Comparison of ENCODE assay signal across 15 mouse cellular contexts in the genomic region with DNA sequence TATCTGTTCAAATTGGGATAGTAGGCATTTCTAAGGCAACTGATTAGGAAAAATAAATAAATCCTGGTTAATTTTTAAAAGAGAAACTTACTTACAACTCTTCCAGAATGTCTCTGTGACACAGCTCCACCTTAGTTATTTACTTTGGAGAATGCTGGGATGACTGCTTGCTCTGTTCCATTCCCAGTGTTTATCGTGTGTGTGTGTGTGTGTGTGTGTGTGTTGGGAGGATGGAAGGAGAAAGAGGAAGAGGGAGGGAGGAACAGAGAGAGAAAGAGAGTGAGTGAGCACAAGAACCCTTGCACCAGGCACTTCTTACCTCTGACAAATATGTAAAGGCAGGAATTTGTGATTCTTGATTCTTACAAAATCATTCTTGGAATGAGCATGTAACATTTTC.
DNase-seq lines count a peak whose midpoint lies in the region; ATAC-seq and TF ChIP-seq lines count a peak whose summit lies in the region.
"Had no signal": no experiment of that assay in that cellular context is flagged by ENCODE, and none has a peak within 500 bp of the region (broad histone marks: within the 10 kb centered on the region; RNA-seq: fewer than 3 reads in every experiment).

No protein-coding gene starts in this region.

- H3K9me3 ChIP-seq in kidney, postnatal 0 days (replicated peaks; ENCODE audit: low read length), result no peaks in the 10 kb centered on the region
- no peaks in the 10 kb centered on the region for H3K9me3 ChIP-seq in CH12.LX (replicated peaks; ENCODE audit: low read length)
- no peaks in the 10 kb centered on the region for H3K9me3 ChIP-seq in forebrain, embryonic 15.5 days
- H3K9me3 ChIP-seq: heart, embryonic 13.5 days had no signal

- dilution Hi-C loops in CH12.LX (cut with MboI; ENCODE audit: extremely low pct_ligation_motif_present, extremely low pct_unique_long_range_greater_than_20kb, low sequenced_read_pairs), result no loop called here

- DNase-seq in kidney, postnatal 0 days (ENCODE audit: low spot score), result no peak
- DNase-seq in kidney, adult 9 months, result no peak
- no peak for DNase-seq in CH12.LX (ENCODE audit: extremely low read depth)
- peak; percentile 30 for DNase-seq in adipocyte (ENCODE audit: low spot score)
- DNase-seq in large intestine, adult 2 months (ENCODE audit: low read depth, low spot score), result peak; percentile 27
- DNase-seq in lung, adult 18-20 months, result no peak
- DNase-seq: cerebellum, adult 9-11 months; gastrocnemius, postnatal 36 days; heart, postnatal 4 days; lung, embryonic 14.5 days; right cerebral cortex, adult 18-20 months had no signal

- 13% methylated on average over 1 of the region's 1 CpGs for WGBS in kidney, postnatal 0 days
- 11% methylated on average over 1 of the region's 1 CpGs for WGBS in large intestine, adult 2 months
- WGBS in forebrain, embryonic 15.5 days, result 72% methylated on average over 1 of the region's 1 CpGs

- H3K4me1 ChIP-seq in kidney, postnatal 0 days (replicated peaks; ENCODE audit: insufficient read depth, low read length), result peaks cover 10% of the 10 kb centered on the region; the same call in 1 of the 2 replicates
- H3K4me1 ChIP-seq in CH12.LX (ENCODE audit: control insufficient read depth in 1 of 2, insufficient read depth in 2 of 2), result no peaks in the 10 kb centered on the region; a peak in 1 of 4 replicates
- H3K4me1 ChIP-seq in forebrain, embryonic 15.5 days, result no peaks in the 10 kb centered on the region

- no peak for TF ChIP-seq RAD21 in CH12.LX (IDR thresholded peaks at IDR 0.05; ENCODE audit: low read depth, low read length)

- TF ChIP-seq EP300 in CH12.LX (IDR thresholded peaks at IDR 0.05; ENCODE audit: low read length), result no peak

- H3K79me2 ChIP-seq in CH12.LX (replicated peaks; ENCODE audit: control insufficient read depth, extremely low read depth, insufficient read depth, poor library complexity, severe bottlenecking), result no peaks in the 10 kb centered on the region; the same call in 1 of the 2 replicates

- no peak for TF ChIP-seq POLR2A in CH12.LX (IDR thresholded peaks at IDR 0.05; ENCODE audit: low read depth, low read length)

- in situ Hi-C loops in CH12.LX (cut with MboI; ENCODE audit: low pct_ligation_motif_present, low pct_unique_long_range_greater_than_20kb, low sequenced_read_pairs), result no loop called here

- peak overlapping the region; percentile 47 for H3K4me2 ChIP-seq in kidney, postnatal 0 days (ENCODE audit: low read length)
- peak overlapping the region; percentile 93 for H3K4me2 ChIP-seq in CH12.LX (ENCODE audit: insufficient read depth, low read depth, poor library complexity, severe bottlenecking)
- H3K4me2 ChIP-seq in forebrain, embryonic 15.5 days (replicated peaks), result no peak overlapping the region
- H3K4me2 ChIP-seq: heart, embryonic 13.5 days; lung, embryonic 14.5 days had no signal

- H3K4me3 ChIP-seq in kidney, postnatal 0 days (replicated peaks; ENCODE audit: low read depth, low read length), result no peak overlapping the region
- H3K4me3 ChIP-seq in CH12.LX (replicated peaks in 1 of 3; ENCODE audit: low read depth in 2 of 3, low read length in 2 of 3, poor library complexity in 1 of 3), result peak overlapping the region in 2 of 3 experiments; percentile 24 to 34
- H3K4me3 ChIP-seq in forebrain, embryonic 15.5 days, result no peak overlapping the region
- H3K4me3 ChIP-seq: heart, embryonic 13.5 days had no signal

- TF ChIP-seq CTCF in kidney, postnatal 0 days (IDR thresholded peaks at IDR 0.05; ENCODE audit: low read depth), result no peak
- no peak for TF ChIP-seq CTCF in CH12.LX (conservative IDR thresholded peaks at IDR 0.05 in 1 of 2, IDR thresholded peaks at IDR 0.05 in 1 of 2; ENCODE audit: low read depth in 2 of 2, low read length in 2 of 2)

- H3K9ac ChIP-seq in kidney, postnatal 0 days (ENCODE audit: low read depth, low read length), result no peak overlapping the region
- H3K9ac ChIP-seq in CH12.LX (ENCODE audit: insufficient read depth, low read depth), result peak overlapping the region; percentile 34; the same call in 1 of the 2 replicates
- H3K9ac ChIP-seq in forebrain, embryonic 15.5 days (replicated peaks), result no peak overlapping the region
- H3K9ac ChIP-seq: heart, embryonic 13.5 days; lung, embryonic 14.5 days had no signal

- H3K36me3 ChIP-seq in kidney, postnatal 0 days (ENCODE audit: insufficient read depth, low read length), result no peaks in the 10 kb centered on the region
- no peaks in the 10 kb centered on the region for H3K36me3 ChIP-seq in CH12.LX (replicated peaks in 1 of 2; ENCODE audit: control insufficient read depth in 1 of 2, insufficient read depth in 1 of 2, low read length in 1 of 2)
- H3K36me3 ChIP-seq in forebrain, embryonic 15.5 days, result no peaks in the 10 kb centered on the region
- H3K36me3 ChIP-seq: heart, embryonic 13.5 days had no signal

- no peaks in the 10 kb centered on the region for H3K27me3 ChIP-seq in kidney, postnatal 0 days (ENCODE audit: insufficient read depth, low read length)
- H3K27me3 ChIP-seq in CH12.LX (replicated peaks), result no peaks in the 10 kb centered on the region
- H3K27me3 ChIP-seq in forebrain, embryonic 15.5 days, result no peaks in the 10 kb centered on the region
- H3K27me3 ChIP-seq: heart, embryonic 13.5 days had no signal

- ATAC-seq in kidney, postnatal 0 days (replicated peaks; ENCODE audit: low FRiP score, low read depth), result no peak
- no peak for ATAC-seq in forebrain, embryonic 15.5 days (replicated peaks)
- ATAC-seq: hindbrain, postnatal 0 days; midbrain, embryonic 16.5 days had no signal

- no peak overlapping the region for H3K27ac ChIP-seq in kidney, postnatal 0 days
- H3K27ac ChIP-seq in CH12.LX (ENCODE audit: insufficient read depth, low read depth), result no peak overlapping the region
- no peak overlapping the region for H3K27ac ChIP-seq in forebrain, embryonic 15.5 days (replicated peaks)
- H3K27ac ChIP-seq: heart, embryonic 13.5 days; hindbrain, postnatal 0 days had no signal

TF ChIP-seq in CH12.LX, 34 proteins besides CTCF, POLR2A, EP300 and RAD21:
- TF ChIP-seq ZC3H11A (IDR thresholded peaks at IDR 0.05; ENCODE audit: low read depth, low read length) (no peak), ETS1 (conservative IDR thresholded peaks at IDR 0.05; ENCODE audit: low read depth, low read length) (no peak), TBP (conservative IDR thresholded peaks at IDR 0.05; ENCODE audit: low read depth, low read length) (no peak), SIN3A (IDR thresholded peaks at IDR 0.05; ENCODE audit: low read length) (no peak), ELF1 (IDR thresholded peaks at IDR 0.05; ENCODE audit: low read depth, low read length) (no peak), NELFE (IDR thresholded peaks at IDR 0.05; ENCODE audit: low read depth, low read length) (no peak), SMC3 (IDR thresholded peaks at IDR 0.05; ENCODE audit: low read depth, low read length) (no peak), MXI1 (IDR thresholded peaks at IDR 0.05; ENCODE audit: low read depth, low read length) (no peak)

Comparison
In these comparisons a context has a peak if more than half of its experiments do, and no peak if none do; other contexts are left out.
1. DNase-seq: peak in adipocyte (single experiment) and large intestine, adult 2 months (single experiment); none in kidney, postnatal 0 days (single experiment), kidney, adult 9 months (single experiment), CH12.LX (single experiment) and lung, adult 18-20 months (0 of 2).
2. H3K4me3 ChIP-seq: peak in CH12.LX (2 of 3); none in kidney, postnatal 0 days (single experiment) and forebrain, embryonic 15.5 days (single experiment).